Mouse (Mus musculus) adrenal gland, adult 8-10 months (tissue): ENCODE measurements around the gene Prok2. TPM values are rescaled to one million over a fixed set of nuclear protein-coding genes. Genes with fewer than 3 reads are reported as not detected.

ENCODE experiments used
- DNase-seq: peaks from one replicate; pipeline ENCODE4 v3.0.0; 2022
- total RNA-seq, 4 experiments: library from RNA; stranded (reverse); gene quantifications; 2 replicates each; pipeline ENCODE4 v1.2.4; 2022

The Prok2 gene
- total RNA-seq: not detected

- no peak for DNase-seq
Measured at GRCm38 (mm10) chr6:99725971-99726561, at the start of gene Prok2. Prok2 (minus strand) TSS chr6:99726392.

GRCm38 (mm10) chr6:99774680-99775079 is 48.5 kb upstream of the Prok2 start:
- DNase-seq: no peak

- DNase-seq: no peak
Measured at GRCm38 (mm10) chr6:99768495-99768894, 42.3 kb upstream of the Prok2 start.

GRCm38 (mm10) chr6:99764916-99765315 is 38.7 kb upstream of the Prok2 start:
- DNase-seq: no peak

GRCm38 (mm10) chr6:99762069-99762985 is 36.1 kb upstream of the Prok2 start:
- no peak for DNase-seq

GRCm38 (mm10) chr6:99756105-99756504 is 29.9 kb upstream of the Prok2 start:
- DNase-seq: no peak

- DNase-seq: no peak
Measured at GRCm38 (mm10) chr6:99751308-99751707, 25.1 kb upstream of the Prok2 start.

GRCm38 (mm10) chr6:99746275-99746674 is 20.1 kb upstream of the Prok2 start:
- DNase-seq: no peak

- DNase-seq: no peak
Measured at GRCm38 (mm10) chr6:99742866-99743265, 16.7 kb upstream of the Prok2 start.

GRCm38 (mm10) chr6:99734666-99735065 is 8.5 kb upstream of the Prok2 start:
- peak; percentile 63 for DNase-seq

GRCm38 (mm10) chr6:99732673-99733072 is 6.5 kb upstream of the Prok2 start:
- no peak for DNase-seq

- no peak for DNase-seq
Measured at GRCm38 (mm10) chr6:99731926-99732325, 5.7 kb upstream of the Prok2 start.

- DNase-seq: no peak
Measured at GRCm38 (mm10) chr6:99729853-99730252, 3.7 kb upstream of the Prok2 start.

- no peak for DNase-seq
Measured at GRCm38 (mm10) chr6:99726576-99727303, 548 bp upstream of the Prok2 start.

GRCm38 (mm10) chr6:99722390-99722789 is 3.8 kb downstream of the Prok2 start:
- DNase-seq: no peak

GRCm38 (mm10) chr6:99721032-99721431 is 5.2 kb downstream of the Prok2 start:
- no peak for DNase-seq

- DNase-seq: no peak
Measured at GRCm38 (mm10) chr6:99715913-99716312, 10.3 kb downstream of the Prok2 start.

- no peak for DNase-seq
Measured at GRCm38 (mm10) chr6:99715191-99715590, 11.0 kb downstream of the Prok2 start.

- no peak for DNase-seq
Measured at GRCm38 (mm10) chr6:99713256-99713655, 12.9 kb downstream of the Prok2 start.

- DNase-seq: no peak
Measured at GRCm38 (mm10) chr6:99711576-99712101, 14.6 kb downstream of the Prok2 start.

GRCm38 (mm10) chr6:99700484-99700883 is 25.7 kb downstream of the Prok2 start:
- no peak for DNase-seq

GRCm38 (mm10) chr6:99692916-99693841 is 33.0 kb downstream of the Prok2 start:
- no peak for DNase-seq
